Comparison of ENCODE assay signal across 13 mouse cellular contexts in genomic region chr15:81529002-81529401, GRCm38 (mm10).
"Had no signal": no experiment of that assay in that cellular context is flagged by ENCODE, and none has a peak within 500 bp of the region (broad histone marks: within the 10 kb centered on the region; RNA-seq: fewer than 3 reads in every experiment).

No protein-coding gene starts in this region.

- H3K4me3 ChIP-seq: limb, embryonic 15.5 days; midbrain, embryonic 13.5 days had no signal

- H3K9me3 ChIP-seq: limb, embryonic 15.5 days; midbrain, embryonic 13.5 days had no signal

- H3K4me2 ChIP-seq: limb, embryonic 15.5 days; lung, embryonic 14.5 days; midbrain, embryonic 13.5 days had no signal

- DNase-seq: kidney, adult 11 months; kidney, adult 9 months; kidney, postnatal 36 days; layer of hippocampus, adult 9-11 months; layer of hippocampus, postnatal 36 days; lung, embryonic 14.5 days; lung, postnatal 14 days; right cerebral cortex, postnatal 14 days; thymus, postnatal 14 days had no signal

- H3K36me3 ChIP-seq: limb, embryonic 15.5 days; midbrain, embryonic 13.5 days had no signal

- H3K27ac ChIP-seq: kidney, postnatal 0 days; limb, embryonic 15.5 days; midbrain, embryonic 13.5 days; stomach, postnatal 0 days had no signal

- H3K27me3 ChIP-seq: limb, embryonic 15.5 days had no signal

- H3K9ac ChIP-seq: limb, embryonic 15.5 days; lung, embryonic 14.5 days; midbrain, embryonic 13.5 days had no signal

- ATAC-seq: midbrain, embryonic 13.5 days had no signal
